Mouse (Mus musculus) myocyte (in vitro differentiated cells): Measurements from ENCODE around the gene Tnfrsf12a.
A peak's percentile ranks its signal among the peaks of the same experiment; 100 is the strongest.

Experiments used
- MAX ChIP-seq: IDR thresholded peaks from one replicate; pipeline ENCODE4 v1.6.1; 2011; ENCODE audit warnings: low read depth, mild to moderate bottlenecking, control low read depth
- MYOG ChIP-seq, 3 experiments: IDR thresholded peaks; one replicate each; pipeline ENCODE4 v1.6.1; 2011; ENCODE audit warnings: control low read depth in 2 of 3, low read depth in 2 of 3, mild to moderate bottlenecking in 2 of 3; ENCODE audit not compliant: insufficient read length in 2 of 3, control insufficient read depth in 1 of 3, insufficient read depth in 1 of 3
- POLR2A ChIP-seq: IDR thresholded peaks from one replicate; pipeline ENCODE4 v1.6.1; 2011; ENCODE audit warnings: low read depth, mild to moderate bottlenecking, control low read depth, moderate library complexity; ENCODE audit not compliant: insufficient read length
- REST ChIP-seq: IDR thresholded peaks from one replicate; pipeline ENCODE4 v1.6.1; 2011; ENCODE audit warnings: mild to moderate bottlenecking, control low read depth, moderate library complexity; ENCODE audit not compliant: insufficient read depth, insufficient read length
- TCF12 ChIP-seq: IDR thresholded peaks from one replicate; pipeline ENCODE4 v1.6.1; 2011; ENCODE audit warnings: mild to moderate bottlenecking, control low read depth; ENCODE audit not compliant: poor library complexity, insufficient read depth, severe bottlenecking
- USF1 ChIP-seq: IDR thresholded peaks from one replicate; pipeline ENCODE4 v1.6.1; 2011; ENCODE audit warnings: low read depth, mild to moderate bottlenecking, control low read depth, moderate library complexity

DNA sequence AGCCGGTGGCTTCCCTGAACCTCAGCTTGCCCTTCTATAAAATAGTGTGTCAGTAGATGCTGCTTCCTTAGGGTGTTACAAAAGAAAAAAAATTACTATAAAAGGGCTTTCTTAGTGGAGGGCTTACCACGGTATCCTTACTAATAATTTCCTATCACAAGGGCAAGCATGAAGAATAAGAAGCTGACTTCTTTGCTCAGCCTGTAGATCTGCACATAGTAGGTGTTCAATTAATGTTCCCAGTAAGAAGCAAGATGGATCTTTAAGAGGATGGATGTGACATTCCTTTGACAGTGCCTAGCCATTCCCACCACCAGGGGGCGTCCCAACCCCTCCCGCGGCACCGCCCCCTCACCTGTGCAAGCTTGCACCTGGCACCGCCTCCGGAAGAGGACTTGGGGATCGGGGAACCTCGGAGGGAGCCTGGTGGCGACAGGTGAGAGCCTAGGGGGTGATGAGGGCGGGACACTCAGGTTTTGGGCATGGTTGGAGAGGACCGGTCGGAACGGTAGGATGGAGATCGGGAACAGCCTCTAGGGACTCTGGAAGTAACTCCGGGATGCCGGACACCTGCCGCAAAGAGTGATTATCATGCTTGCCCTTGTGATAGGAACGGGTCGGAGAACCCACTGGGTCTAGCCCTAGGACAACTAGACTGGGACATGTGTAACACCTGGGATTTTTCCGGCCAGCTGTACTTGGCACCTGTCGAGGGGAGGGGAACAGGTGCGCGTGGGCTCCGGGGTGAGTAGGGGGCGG, 17.0 kb downstream of the Tnfrsf12a start, which contains the start of gene Bicdl2:
- TF ChIP-seq POLR2A: no peak
- TF ChIP-seq MYOG (IDR thresholded peaks at IDR 0.05; ENCODE audit: control insufficient read depth in 1 of 3, insufficient read depth in 1 of 3, insufficient read length in 2 of 3, low read depth in 2 of 3): peak in 1 of 3 experiments; percentile 11
- no peak for TF ChIP-seq MAX
- TF ChIP-seq USF1: no peak
- TF ChIP-seq TCF12: no peak
- TF ChIP-seq REST: no peak
